Mouse (Mus musculus): ENCODE measurements around the gene Gm37240.

Gene Gm37240

DNA sequence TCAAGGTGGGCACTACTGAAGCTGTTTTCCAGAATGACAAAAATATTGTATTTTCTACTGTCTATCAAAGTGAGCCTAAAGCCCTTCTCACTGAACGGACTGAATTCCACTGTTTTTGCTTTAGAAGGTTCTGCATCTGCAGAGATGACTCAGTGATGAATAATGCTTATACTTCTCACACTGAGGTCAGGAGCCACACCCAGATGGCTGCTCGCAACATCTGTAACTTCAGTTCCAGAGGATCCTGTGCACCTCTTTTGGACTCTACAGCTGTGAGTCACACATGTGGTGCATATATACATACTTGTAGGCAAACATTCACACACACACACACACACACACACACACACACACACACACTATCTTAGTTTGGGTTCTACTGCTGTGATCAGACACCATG is 602.8 kb downstream of the Gm37240 start:
- DNase-seq (ENCODE audit: low spot score in 2 of 2), result no peak

DNA sequence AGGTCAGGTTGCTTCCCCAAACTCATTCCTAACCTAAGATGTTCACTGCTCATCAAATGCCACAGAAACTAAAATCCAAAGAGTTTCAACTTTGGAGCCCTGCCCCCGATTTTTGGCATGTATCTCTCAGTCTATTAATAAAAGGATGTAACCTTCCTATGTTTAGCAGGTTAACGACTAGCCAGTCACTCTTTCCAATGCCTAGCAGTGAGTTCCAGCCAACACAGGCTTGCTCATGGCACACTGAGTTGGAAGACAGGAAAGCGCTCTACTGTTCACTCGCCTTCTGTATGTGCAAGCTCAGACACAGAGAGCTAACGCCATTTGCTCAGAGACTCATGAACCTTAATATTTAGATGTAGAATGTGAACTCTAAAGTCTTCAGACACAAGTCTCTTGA is 604.5 kb downstream of the Gm37240 start:
- DNase-seq (ENCODE audit: low spot score in 2 of 2), result no peak

DNA sequence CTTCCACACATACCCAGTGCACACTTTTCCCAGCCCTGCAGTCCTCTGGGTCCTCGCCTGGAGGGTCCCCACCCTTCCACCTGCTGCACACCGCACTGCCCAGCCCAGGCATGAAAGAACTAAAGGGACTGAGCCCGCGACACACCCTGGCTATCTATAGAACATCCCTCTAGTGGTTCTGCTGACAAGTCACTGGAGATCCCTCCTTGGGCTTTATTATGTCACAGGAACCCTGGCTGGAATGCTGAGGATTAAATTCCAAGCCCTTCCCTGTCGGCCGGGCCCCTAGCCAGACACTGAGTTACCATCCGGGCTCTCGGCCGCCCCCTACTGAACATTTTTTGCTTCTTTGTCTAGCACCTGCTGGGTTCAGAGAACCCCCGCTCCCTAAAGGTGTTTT is 612.2 kb downstream of the Gm37240 start:
- DNase-seq (ENCODE audit: low spot score in 2 of 2), result no peak

DNA sequence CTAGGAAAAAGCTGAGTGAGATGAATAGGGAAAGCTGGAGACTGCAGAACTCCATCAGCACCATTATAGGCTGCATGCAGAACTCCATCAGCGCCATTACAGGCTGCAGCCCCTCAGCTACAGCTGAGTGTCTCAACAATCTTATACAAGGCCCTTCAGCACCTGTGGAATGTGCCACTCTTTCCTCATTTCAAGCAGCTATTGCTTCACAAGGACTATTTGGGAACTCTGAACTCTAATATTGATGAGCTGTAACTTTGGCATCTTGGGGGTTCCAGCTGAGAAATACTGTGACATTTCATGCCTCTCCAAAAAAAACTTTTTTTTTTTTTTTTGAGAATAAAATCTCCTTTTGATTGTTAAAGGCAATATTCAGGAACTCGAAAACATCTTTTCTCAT is 615.8 kb downstream of the Gm37240 start:
- DNase-seq (ENCODE audit: low spot score in 2 of 2), result no peak

DNA sequence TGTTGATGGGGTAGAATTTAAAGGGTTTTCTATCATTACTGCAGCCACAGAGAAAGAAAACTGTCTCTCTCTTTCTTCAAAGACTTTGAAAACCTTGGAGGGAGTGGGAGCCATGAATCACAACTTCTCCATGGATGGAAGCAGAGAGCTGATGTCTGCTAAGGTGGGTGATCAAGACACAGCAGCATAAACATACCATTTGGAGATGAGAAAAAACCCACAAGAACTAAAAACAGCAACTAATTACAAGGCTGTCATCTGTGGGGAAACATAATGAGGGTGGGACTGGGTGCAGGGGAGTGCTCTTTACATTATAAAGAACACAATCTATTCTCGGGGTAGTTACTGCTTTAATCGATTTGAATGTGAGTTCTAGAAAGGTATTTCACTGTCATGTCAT is 622.4 kb downstream of the Gm37240 start:
- DNase-seq (ENCODE audit: low spot score in 2 of 2), result no peak

DNA sequence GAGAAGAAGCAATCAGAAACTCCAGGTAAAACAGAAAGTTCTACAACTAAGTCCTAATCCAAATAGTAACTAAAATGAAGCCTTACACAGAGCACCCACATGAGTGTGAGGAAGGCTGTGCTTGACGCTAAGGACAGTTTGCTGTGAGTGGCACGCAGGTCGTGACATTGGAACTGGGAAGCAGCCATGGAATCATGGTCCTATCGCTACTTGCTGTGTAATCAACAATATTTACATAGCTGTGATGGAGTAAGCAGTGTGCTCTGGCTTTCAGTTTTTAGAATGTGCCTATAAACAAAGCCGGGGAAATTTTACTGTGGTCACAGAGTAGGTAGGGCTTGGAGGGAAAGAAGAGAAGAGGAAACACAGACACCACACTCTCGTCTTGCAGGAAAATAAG is 622.8 kb downstream of the Gm37240 start:
- DNase-seq (ENCODE audit: low spot score in 2 of 2), result no peak

DNA sequence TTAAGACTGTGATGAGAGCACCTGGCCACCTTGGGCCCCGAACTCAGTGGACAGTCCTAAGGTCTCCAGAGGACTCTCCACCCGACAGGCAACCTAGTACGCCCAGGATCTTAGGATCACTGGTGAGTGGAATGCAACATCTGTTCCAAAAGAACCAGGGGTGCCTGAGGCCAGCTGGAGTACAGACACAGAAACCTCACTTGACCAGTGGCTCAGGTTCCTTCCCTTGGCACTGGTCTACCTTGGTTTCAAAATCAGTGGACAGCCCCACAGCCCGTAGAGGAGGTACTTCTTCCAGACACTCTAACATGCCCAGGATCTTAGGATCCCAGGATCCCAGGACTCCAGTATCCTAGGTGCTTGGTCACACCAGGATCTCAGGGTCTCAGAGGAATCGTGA is 632.8 kb downstream of the Gm37240 start:
- no peak for DNase-seq (ENCODE audit: low spot score in 2 of 2)

DNA sequence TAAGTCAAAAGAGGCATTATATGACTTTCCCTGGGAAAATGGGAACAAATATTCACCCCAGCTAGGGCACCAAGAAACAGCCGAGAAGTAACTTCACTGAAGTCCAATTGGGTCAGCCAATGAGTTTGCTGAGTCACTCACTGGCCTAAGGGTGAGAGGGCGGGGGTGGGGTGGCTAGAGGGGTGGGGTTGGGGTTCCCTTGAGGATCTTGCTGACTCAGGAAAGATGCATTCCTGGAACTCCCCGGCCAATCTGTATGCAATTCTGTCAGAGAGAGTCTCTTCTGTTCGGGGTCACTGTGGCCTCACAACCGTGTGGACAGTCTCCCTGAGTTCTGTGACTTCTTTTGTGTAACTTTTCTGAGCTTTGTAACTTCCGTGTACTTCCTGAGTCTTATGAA is 635.7 kb downstream of the Gm37240 start:
- no peak for DNase-seq (ENCODE audit: low spot score in 2 of 2)

DNA sequence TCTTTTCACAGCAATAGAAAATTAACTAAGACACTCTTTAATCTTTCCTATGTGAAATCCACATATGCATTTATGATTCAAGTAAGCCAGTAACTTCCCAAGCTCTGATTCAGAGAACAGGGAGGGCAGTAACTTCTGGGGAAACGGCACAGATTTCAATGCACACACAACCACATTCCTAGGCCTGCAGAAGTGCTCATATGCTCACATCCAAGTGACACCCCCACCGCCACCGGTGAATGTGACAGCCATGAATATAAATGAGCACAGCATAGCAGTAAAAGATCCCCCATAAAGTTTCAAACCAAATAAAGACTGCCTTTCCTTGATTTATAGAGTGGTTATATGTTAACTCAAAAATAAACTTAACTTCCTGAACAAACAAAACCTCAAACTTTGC is 641.2 kb downstream of the Gm37240 start:
- DNase-seq (ENCODE audit: low spot score in 2 of 2), result no peak

DNA sequence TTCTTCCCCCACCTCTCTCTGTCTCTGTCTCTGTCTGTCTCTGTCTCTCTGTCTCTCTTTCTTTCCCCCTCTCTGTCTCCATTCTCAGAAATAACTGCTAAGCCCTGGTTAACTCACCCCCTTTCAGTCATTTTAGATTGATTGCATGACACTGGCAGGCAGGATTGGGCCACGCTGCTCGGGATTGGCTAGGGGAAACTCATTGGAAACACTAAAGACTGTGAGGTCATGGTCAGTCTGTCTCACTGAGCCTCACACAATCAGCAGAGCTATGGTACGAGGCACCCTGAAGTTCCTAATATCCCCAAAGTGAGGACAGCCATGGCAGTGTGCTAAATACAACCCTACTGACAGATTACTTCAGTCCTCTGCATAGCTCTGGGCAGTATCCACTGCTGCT is 650.8 kb downstream of the Gm37240 start:
- DNase-seq (ENCODE audit: low spot score in 2 of 2), result no peak

DNA sequence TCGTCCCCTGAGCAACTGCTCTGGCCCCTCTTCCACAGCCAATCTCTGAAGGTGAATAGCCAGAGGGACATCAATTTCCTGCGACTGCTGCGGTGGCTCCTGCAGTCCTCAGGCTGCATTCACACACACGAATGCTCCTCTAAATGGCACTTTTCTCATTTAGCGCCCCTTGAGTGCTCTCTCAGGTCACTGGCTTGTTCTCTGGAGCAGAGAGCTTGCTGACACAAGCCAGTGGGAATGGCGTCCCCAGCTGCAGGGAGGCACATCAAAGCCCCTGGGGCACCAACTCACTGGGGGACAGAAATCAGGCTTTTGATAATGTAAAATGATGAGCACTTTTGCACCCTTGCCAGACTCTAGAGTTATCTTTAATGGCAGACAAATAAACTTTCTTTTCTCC is 654.5 kb downstream of the Gm37240 start:
- no peak for DNase-seq (ENCODE audit: low spot score in 2 of 2)

DNA sequence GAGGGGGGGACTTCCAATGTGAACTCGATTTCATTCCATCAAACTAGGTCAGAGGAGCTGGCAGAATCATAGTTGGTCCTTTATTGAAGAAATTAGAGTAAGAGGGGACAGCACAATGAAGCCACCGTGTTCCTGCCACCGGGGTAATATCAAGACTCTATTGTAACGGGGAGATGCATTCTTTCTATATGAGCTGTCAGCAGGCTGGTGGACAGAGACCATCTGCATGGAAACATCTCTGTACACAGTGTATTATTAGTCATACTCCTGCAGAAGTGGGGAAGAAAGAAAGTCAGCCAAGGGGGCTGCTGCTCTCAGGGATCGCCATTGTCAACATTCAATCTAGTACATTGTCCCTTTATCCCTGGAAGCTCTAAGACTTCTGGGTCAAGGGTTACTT is 665.3 kb downstream of the Gm37240 start:
- DNase-seq (ENCODE audit: low spot score in 2 of 2), result no peak

DNA sequence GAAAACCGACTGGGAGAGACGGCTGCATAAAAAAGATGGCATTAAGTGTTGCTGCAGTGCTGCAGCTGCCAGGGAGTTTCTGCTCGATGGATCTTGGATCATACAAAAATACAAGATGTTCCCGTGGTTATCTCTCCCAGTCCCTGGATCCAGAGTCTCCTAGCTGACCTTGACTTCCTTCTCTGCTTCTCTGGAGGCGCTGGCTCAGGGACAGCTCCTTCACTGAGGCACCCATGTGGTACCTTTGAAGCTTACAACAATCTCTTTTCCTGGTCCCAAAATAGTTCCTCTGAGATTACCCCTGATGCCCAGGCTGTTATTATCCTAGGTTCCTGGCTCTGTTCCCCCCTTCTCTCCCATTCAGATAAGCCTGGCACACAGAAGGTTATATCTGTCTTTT is 672.4 kb downstream of the Gm37240 start:
- no peak for DNase-seq (ENCODE audit: low spot score in 2 of 2)

DNA sequence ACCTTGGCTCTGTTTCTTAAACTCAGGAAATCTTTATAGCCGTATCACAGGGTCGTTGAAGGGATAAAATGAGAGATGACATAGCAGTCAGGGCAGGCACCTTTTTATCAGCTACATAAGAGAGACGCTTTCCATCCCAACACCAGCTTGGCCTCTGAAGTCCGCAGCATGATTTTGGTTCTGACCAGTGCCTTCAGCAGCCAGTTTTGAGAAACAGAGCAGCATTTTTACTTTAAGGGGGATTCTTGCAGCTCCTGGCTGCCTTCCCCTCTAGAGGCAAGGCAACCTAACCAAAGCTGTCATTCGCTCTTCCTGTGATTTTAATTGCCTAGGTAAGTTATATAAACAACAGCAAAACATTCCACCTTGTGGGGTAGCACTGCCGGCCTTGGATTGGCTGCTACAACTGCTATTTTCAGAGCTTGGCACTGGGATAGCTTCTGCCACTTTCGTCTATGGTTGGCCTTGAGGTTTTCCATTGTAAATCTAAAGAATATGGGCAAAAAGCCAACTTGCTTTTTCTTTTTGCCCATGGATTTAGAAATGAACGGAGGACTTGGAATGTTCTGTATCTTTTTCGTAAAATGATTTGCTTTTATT is 674.5 kb downstream of the Gm37240 start:
- no peak for DNase-seq (ENCODE audit: low spot score in 2 of 2)

DNA sequence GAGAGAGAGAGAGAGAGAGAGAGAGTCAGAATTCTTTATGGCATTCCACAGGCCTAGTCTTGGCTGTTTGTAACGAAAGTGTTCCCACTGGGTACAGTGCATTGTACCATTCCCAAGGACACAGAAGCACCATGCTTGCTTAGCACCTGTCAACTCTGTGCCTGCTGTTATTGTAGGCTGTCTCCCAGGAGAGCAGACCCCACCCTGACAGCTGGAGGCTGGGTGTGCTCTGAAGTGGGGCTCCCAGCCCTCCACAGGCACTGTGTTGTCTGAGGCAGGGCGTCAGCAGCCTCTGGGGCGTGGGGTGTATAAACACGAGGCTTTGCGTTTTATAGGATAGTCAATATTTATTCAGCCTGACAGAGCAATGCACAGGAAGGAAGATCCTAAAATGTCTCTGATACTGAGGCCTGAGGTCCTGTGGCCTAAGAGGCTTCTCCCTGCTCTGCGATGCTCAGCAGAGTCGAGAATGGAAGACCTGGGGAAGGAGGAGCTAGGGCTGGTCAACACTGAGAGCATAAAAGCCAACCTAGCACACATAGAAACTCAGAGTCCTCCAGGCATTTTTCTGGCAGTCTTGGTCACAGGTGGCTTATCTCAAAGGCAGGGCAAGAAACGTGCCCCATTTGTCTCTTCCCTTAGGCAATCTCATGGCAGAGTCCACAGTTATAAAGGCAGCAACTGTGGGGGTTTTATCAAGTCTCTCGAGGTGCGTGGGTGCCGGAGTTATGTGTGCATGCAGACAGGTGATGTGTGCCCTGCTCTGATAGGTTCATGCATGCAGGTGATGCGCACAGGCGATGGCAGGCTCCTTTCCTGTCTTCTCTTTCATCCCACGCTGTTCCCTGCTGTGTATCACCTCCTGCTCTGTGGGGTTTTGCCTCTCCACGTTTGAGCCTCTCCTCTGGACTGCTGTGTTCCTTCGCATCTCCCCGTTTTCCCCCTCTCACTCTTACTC is 677.2 kb downstream of the Gm37240 start:
- DNase-seq (ENCODE audit: low spot score in 2 of 2), result no peak

DNA sequence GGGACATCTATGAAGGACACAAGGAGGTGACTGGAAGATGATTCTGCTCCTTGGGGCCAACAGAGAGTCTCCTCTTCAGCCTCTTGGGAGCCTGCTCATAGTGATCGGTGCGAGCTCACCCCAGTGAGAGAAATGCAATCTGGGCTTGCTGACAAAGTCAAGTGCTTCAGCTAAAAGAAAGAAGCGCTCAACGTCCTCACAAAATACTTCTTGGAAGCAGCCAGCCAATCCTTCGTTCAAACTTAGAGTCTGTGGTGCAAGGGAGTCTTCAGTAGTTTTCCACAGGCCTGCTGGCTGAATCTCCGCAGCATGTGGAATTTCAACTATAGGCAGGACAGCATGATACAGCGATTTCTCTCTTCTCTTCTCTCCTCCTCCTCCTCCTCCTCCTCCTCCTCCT is 680.8 kb downstream of the Gm37240 start:
- DNase-seq (ENCODE audit: low spot score in 2 of 2), result no peak

DNA sequence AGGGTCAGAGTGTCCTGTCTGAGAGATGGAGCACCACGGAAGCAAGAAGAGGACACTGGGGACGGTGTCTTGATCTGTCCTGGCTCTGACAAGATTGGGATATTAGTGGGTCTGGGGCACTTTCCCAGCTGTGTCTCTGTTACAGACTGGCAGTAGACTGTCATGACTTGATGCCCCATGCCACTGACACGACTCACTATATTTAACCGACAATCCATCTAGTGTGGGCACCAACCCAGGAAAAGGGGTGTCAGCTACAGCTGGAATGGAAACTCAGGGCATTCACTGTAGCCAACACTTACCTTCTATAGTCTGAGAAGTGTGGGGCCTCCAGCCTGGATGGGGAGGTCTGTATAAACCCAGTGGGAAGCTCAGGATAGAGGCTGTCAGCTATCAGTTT is 681.4 kb downstream of the Gm37240 start:
- no peak for DNase-seq (ENCODE audit: low spot score in 2 of 2)

DNA sequence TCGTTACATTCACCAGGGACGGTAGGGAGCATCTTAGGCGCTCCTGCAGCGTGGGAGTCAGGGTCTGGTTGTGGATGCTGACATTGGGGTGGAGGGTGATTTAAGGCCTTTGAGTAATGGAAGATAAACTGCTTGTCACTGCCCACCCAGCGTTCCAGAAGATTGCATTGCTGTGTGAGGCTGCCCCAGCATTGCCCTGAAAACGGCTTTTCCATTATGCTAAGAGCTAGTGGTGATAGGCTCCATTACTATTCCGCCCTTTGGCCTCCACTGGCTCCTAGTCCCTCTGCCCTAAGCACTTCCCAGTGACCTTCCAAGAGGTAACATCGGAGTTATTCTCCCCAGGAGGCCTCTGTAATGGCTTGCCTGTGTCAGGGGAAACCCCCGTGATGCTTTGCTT is 683.7 kb downstream of the Gm37240 start:
- DNase-seq (ENCODE audit: low spot score in 2 of 2), result no peak

DNA sequence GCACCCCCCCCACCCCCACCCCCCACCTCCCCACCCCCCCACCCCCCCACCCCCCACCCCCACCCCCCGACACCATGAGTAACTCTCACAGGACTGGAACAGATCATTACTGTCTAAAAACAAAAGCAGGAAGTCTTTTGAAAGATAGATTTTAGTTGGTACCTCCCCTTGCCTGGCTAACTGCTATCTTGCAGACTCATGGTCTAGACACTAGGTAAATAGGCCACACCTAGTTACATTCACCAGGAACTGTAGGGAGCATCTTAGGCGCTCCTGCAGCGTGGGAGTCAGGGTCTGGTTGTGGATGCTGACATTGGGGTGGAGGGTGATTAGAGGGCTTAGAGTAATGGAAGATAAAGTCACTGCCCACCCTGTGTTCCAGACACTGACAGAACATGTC is 684.6 kb downstream of the Gm37240 start:
- no peak for DNase-seq (ENCODE audit: low spot score in 2 of 2)

DNA sequence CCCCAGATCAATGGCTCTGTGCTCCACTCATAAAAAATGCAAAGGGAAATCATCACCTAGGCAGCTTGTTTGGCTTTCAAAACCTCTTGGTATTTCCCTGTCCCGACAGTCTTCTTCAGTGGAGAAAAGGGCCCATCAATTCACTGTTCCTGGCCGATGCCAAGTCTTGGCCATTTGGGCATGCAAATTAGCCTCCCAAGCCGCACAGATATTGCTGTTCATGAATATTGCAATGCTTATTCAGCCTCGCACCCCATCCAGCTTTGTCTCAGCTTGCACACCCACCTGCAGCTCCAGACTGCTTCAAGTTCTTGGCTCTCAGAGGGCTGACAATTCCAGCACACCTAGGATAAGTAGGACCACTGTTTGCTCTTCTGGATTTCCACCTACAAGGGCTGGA is 685.5 kb downstream of the Gm37240 start:
- DNase-seq (ENCODE audit: low spot score in 2 of 2), result no peak

DNA sequence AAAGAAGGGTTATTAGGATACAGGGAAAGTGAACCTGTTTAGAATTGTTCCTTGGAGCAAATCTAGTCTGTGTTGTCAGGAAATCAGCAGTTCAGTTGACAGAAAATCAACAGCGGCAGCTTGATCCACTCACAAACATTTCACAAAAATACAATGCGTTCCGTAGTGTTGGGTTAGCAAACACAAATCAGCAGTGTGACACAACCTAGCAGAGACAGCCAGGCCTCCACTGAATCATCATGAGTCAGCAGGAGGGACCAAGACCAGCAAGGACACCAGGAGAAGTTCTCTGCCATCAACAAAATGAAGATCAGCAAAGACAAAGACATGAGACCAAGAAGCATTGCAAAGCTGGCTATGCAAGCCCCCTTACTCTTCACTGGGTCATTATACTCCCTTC is 688.8 kb downstream of the Gm37240 start:
- no peak for DNase-seq (ENCODE audit: low spot score in 2 of 2)

DNA sequence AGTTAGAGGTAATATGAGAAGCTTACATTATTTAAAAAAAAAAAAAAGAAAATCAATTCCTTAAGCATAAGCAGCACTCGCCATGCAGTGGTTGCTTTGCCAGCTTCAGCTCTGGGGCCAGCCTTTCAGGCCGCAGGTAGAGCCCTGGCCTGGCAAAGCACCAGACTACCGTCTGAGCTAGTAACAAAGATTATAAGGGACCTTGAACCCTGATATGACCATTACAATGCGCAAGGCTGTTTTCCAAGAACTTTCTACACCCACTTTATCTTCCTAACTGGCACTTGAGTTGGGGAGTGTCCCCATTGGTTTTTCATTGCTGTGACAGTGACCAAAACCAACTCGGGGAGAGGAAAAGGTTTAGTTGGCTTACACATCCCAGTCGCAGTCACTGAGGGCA is 690.2 kb downstream of the Gm37240 start:
- DNase-seq (ENCODE audit: low spot score in 2 of 2), result no peak

DNA sequence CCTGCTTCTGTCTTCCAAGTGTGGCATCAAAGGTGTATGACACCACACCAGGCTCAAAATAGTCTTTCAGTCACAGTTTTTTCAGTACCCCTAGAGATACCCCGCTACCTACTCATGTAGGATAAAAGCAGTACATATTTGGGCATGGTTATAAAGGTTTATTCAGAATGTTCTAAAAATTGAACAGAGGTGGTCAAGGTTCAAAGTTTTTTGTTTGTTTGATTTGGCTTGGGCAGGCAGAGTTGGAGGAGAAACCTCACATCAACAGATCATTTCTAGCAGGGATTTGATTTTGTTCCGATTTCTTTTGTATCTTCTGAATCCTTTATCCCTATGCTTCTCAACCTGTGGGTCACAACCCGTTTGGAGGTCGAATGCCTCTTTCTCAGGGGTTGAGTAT is 690.7 kb downstream of the Gm37240 start:
- DNase-seq (ENCODE audit: low spot score in 2 of 2), result no peak

All from spleen, postnatal 36 days (tissue).